Mouse (Mus musculus): Measurements from ENCODE around the gene Clcn5. TPM values are rescaled to one million over a fixed set of nuclear protein-coding genes. Genes with fewer than 3 reads are reported as not detected.

The Clcn5 gene
- total and polyA plus RNA-seq, 2 experiments from 2014 or later, result 6.6 to 22.8 TPM

DNA sequence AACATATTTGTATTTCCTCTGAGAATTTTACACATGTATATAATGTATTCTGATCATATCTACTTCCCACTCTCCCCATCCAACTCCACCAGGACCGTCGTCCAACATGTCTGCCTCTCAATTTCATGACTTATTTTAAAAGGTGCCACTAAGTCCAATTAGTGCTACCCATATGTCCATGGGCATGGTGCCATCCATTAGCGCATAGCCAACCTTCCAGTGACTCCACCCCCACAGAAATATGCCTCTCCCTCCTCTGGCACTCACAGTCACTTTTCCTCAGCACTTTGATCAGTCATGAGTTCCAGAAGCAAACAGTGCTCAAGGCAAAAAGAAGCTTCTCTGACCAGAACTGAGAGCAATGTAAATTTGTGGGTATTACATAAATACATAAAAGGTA is 204.3 kb downstream of the Clcn5 start:
- Histone ChIP-seq H3K4me3 (ENCODE audit: low read depth, low read length) (no peak overlapping the region), H3K4me1 (ENCODE audit: control insufficient read depth, insufficient read depth) (no peaks in the 10 kb centered on the region), H3K27ac (ENCODE audit: low read depth) (no peak overlapping the region), H3K9me3 (replicated peaks; ENCODE audit: control insufficient read depth, low read length) (no peaks in the 10 kb centered on the region), H3K4me2 (ENCODE audit: low read depth, low read length) (no peak overlapping the region), H3K36me3 (replicated peaks; ENCODE audit: control insufficient read depth, insufficient read depth, low read length) (no peaks in the 10 kb centered on the region), H3K9ac (replicated peaks; ENCODE audit: low read depth, low read length) (no peak overlapping the region), H3K27me3 (ENCODE audit: control insufficient read depth, insufficient read depth, low read length) (no peaks in the 10 kb centered on the region)
- DNase-seq (ENCODE audit: low spot score), result no peak
- no peak for ATAC-seq (ENCODE audit: insufficient read depth, low read depth)
- TF ChIP-seq EP300 (IDR thresholded peaks at IDR 0.05; ENCODE audit: low read depth) (no peak), CTCF (IDR thresholded peaks at IDR 0.05; ENCODE audit: low read depth) (no peak)
- 75% methylated on average over 3 of the region's 3 CpGs for WGBS

MicroRNA genes within 50 kb of the gene (microRNA counts, 519-probe panel; counts per million panel counts)
- microRNA mmu-miR-188-3p (not detected), microRNA mmu-miR-188-5p (not detected), microRNA mmu-miR-362-3p (3,629 counts per million, percentile 43 among the panel's probes with 10 or more counts), microRNA mmu-miR-362-5p (3,463 counts per million, percentile 40 among the panel's probes with 10 or more counts), microRNA mmu-miR-500 (not detected), microRNA mmu-miR-501-3p (2,436 counts per million, percentile 27 among the panel's probes with 10 or more counts), microRNA mmu-miR-501-5p (4,225 counts per million, percentile 52 among the panel's probes with 10 or more counts), microRNA mmu-miR-532-3p (4,755 counts per million, percentile 62 among the panel's probes with 10 or more counts), microRNA mmu-miR-532-5p (5,799 counts per million, percentile 75 among the panel's probes with 10 or more counts)

Small RNA genes within 50 kb of the gene (microRNA-seq; reads per million reads assigned to microRNA genes)
- gene Mir188 (2,594 reads per million, percentile 88 among the genes with 10 or more reads in this experiment), gene Mir362 (373 reads per million, percentile 71 among the genes with 10 or more reads in this experiment), gene Mir500 (673 reads per million, percentile 76 among the genes with 10 or more reads in this experiment), gene Mir501 (1,369 reads per million, percentile 82 among the genes with 10 or more reads in this experiment), gene Mir532 (3,389 reads per million, percentile 90 among the genes with 10 or more reads in this experiment)

Other genes with a start within 250 kb of the Clcn5 start
- gene Usp27x, start 56.5 kb upstream of the Clcn5 start, total RNA-seq (2014; rRNA removed; ENCODE audit: low replicate concordance), result 0.62 and 1.8 TPM in 2 replicates
- 0.14 and 0.22 TPM in 2 replicates for gene Usp27x, start 56.5 kb upstream of the Clcn5 start, polyA plus RNA-seq (2015; fragmentation: Nextera tagmentation; extraction: Ambion mirVana)